Mouse (Mus musculus): Measurements from ENCODE around the gene Avil. TPM values are rescaled to one million over a fixed set of nuclear protein-coding genes. Genes with fewer than 3 reads are reported as not detected.
A peak's percentile ranks its signal among the peaks of the same experiment; 100 is the strongest.

Avil gene
- polyA plus RNA-seq, 1 experiment from 2014 or later = not detected

DNA sequence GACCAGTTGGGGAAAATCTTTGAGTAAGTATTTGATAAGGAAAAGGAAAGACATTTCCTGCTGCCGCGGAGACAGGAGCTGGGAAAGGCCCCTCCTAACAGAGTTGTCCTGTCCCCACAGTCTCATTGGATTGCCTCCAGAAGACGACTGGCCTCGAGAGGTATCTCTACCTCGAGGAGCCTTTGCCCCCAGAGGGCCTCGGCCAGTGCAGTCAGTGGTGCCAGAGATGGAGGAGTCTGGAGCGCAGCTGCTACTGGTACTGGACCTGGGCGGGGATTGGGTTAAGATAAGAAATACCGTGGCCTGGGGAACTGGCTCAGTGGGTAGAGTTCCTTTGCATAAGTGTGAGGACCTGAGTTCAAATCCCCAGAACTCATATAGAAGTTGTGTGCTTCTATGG lies 65.5 kb downstream of the Avil start:
- H3K79me2 ChIP-seq (ENCODE audit: inconsistent target) = peaks cover 46% of the 10 kb centered on the region
- no peak overlapping the region for H3K27ac ChIP-seq
- no peak overlapping the region for H3K4me3 ChIP-seq (ENCODE audit: inconsistent target)
- 89% methylated on average over 7 of the region's 9 CpGs for WGBS (ENCODE audit: missing documents)
- peaks cover 34% of the 10 kb centered on the region for H3K36me3 ChIP-seq (ENCODE audit: inconsistent target)

DNA sequence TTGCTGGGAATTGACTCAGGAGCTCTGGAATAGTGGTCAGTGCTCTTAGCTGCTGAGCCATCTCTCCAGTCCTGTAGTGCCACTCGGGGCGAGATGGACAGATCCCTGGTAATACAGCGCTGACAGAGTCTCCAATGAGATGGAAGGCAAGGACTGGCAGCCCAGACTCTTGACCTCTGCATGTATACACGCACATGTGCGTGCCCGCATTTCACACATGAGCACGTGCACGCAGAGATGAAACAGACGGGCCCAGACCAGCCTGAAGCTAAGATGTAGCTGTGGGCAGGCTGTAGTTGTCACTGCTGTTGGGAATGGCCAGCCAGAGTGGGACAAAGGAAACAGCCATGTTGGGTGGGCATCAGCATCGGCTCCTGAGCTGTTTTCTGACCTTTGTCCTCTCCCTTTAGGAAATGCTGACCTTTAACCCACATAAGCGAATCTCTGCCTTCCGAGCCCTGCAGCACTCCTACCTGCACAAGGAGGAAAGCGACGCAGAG lies 66.1 kb downstream of the Avil start:
- Histone ChIP-seq H3K27ac (no peak overlapping the region), H3K79me2 (ENCODE audit: inconsistent target) (peaks cover 46% of the 10 kb centered on the region), H3K4me3 (ENCODE audit: inconsistent target) (no peak overlapping the region), H3K36me3 (ENCODE audit: inconsistent target) (peaks cover 34% of the 10 kb centered on the region)
- 92% methylated on average over 14 of the region's 14 CpGs for WGBS (ENCODE audit: missing documents)

DNA sequence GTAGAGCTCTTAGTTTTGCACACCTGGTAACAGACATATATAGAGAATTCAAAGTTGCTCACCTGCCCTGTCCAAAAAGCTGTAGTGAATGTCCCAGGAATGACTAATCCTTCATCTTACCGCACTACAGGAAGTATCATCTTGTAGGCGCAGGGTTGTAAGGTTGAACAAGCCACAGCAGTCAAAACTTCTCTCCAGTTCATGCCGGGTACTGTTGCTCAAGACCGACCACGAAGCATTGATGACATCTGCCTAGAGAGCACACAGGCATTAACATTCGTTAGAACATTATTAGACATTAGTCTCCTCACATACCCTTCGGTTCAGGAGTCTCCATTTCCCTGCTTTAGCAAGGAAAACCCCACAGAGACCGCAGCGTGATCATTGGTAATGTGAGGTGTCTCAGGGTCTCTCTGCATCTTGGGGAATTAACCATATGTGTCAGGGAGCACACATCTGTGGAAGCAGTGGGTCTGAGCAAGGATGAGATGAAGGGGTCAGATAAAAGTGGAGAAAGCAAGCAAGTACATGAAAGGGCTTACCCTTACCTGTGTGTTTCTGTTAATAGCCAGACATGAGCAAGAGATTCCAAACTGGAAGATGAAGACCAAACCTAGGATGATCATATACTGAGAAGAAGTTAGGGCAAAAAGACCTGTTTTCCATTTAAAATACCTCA lies 68.0 kb downstream of the Avil start:
- H3K4me3 ChIP-seq (ENCODE audit: inconsistent target) = no peak overlapping the region
- H3K36me3 ChIP-seq (ENCODE audit: inconsistent target) = peaks cover 34% of the 10 kb centered on the region
- WGBS (ENCODE audit: missing documents) = 31% methylated on average over 9 of the region's 9 CpGs
- no peak overlapping the region for H3K27ac ChIP-seq
- peaks cover 46% of the 10 kb centered on the region for H3K79me2 ChIP-seq (ENCODE audit: inconsistent target)

DNA sequence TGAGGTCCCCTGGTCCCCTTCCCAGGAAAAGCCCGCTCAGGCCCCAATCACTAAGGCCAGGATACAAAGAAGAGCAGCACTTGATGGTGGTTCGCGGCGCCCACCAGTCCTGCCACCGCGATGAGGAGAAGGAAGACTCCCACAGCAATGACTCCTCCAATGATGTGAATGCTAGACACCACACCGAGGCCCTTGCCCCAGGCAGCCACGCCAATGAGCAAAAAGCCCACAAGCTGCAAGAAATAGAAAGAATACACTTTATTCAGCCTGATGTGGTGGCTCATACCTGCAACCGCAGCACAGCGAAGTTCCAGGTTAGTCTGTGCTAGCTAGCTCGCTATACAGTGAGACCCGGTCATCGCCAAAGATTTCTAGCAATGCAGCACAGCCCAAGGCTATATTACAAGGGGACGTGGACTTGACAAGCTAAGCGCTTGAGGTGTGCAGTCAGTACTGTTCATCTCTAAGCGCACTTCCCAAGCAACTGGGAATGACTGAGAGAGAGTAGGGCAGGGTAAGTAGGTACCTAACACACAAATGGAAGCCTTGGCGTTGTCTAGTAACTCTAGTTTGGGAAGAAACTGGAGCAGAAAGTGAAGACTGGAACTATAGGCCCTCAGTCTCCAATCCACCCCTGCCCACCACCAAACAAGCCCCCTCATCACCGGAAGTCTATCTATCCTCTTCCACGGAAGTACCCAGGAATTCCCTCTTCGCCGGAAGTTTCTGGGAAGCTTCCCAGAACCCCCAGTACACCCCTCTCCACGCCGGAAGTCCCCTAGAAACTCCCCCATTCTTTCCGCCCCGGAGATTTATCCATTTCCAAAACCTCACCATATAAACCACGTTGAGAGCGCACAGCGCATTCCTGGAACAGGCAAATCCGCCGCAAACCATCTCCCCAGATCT lies 69.0 kb downstream of the Avil start:
- H3K27ac ChIP-seq = peak overlapping the region; percentile 82
- H3K36me3 ChIP-seq (ENCODE audit: inconsistent target) = peaks cover 34% of the 10 kb centered on the region
- whole genome bisulfite sequencing (ENCODE audit: missing documents) = 15% methylated on average over 30 of the region's 30 CpGs
- H3K4me3 ChIP-seq (ENCODE audit: inconsistent target) = peak overlapping the region; percentile 95
- H3K79me2 ChIP-seq (ENCODE audit: inconsistent target) = peaks cover 35% of the 10 kb centered on the region

Other genes starting within 250 kb of the Avil start
- gene Atp23, start 99.4 kb upstream of the Avil start, polyA plus RNA-seq (2018) = 3.6 to 7.7 TPM (median 7.0 TPM) in 3 replicates
- gene Ctdsp2, start 22.0 kb upstream of the Avil start, polyA plus RNA-seq (2018) = 21.1 to 77.3 TPM (median 33.3 TPM) in 3 replicates
- gene Tsfm, start 30.1 kb downstream of the Avil start, polyA plus RNA-seq (2018) = 4.9 to 22.2 TPM (median 12.8 TPM) in 3 replicates
- 3.0 to 14.9 TPM (median 4.6 TPM) in 3 replicates for gene Mettl1, start 40.7 kb downstream of the Avil start, polyA plus RNA-seq (2018)
- gene Eef1akmt3, start 40.8 kb downstream of the Avil start, polyA plus RNA-seq (2018) = not detected in 3 replicates
- gene Cyp27b1, start 47.5 kb downstream of the Avil start, polyA plus RNA-seq (2018) = not detected in 3 replicates
- 1.4 to 1.6 TPM (median 1.5 TPM) in 3 replicates for gene March9, start 59.5 kb downstream of the Avil start, polyA plus RNA-seq (2018)
- gene Cdk4, start 62.8 kb downstream of the Avil start, polyA plus RNA-seq (2018) = 131 to 178 TPM (median 145 TPM) in 3 replicates
- gene Tspan31, start 69.6 kb downstream of the Avil start, polyA plus RNA-seq (2018) = 104 to 129 TPM (median 119 TPM) in 3 replicates
- 0.25 to 0.89 TPM (median 0.42 TPM) in 3 replicates for gene Agap2, start 74.6 kb downstream of the Avil start, polyA plus RNA-seq (2018)
- 173 to 355 TPM (median 215 TPM) in 3 replicates for gene Os9, start 120.4 kb downstream of the Avil start, polyA plus RNA-seq (2018)
- 37.2 to 59.2 TPM (median 48.4 TPM) in 3 replicates for gene B4galnt1, start 164.5 kb downstream of the Avil start, polyA plus RNA-seq (2018)
- gene Slc26a10, start 179.9 kb downstream of the Avil start, polyA plus RNA-seq (2018) = 1.2 TPM in 1 of 3 replicates, not detected in the others
- gene Arhgef25, start 189.4 kb downstream of the Avil start, polyA plus RNA-seq (2018) = not detected in 3 replicates
- 10.9 to 46.7 TPM (median 15.1 TPM) in 3 replicates for gene Dtx3, start 195.0 kb downstream of the Avil start, polyA plus RNA-seq (2018)
- gene Pip4k2c, start 210.9 kb downstream of the Avil start, polyA plus RNA-seq (2018) = 33.0 to 42.7 TPM (median 40.2 TPM) in 3 replicates